Mouse (Mus musculus): ENCODE data around the gene Chp1.

The Chp1 gene

GRCm38 (mm10) chr2:119621302-119621701 is 73.8 kb downstream of the Chp1 start:
- DNase-seq (ENCODE audit: low read depth in 2 of 2, low spot score in 2 of 2) = no peak
